Mouse (Mus musculus) brain, embryonic 14.5 days (tissue): ENCODE measurements around the gene Zc3h10.

Source experiments
- CTCF ChIP-seq: fragments of 200-500 bp; IDR thresholded peaks from 2 replicates; pipeline ENCODE4 v1.5.1; 2012; ENCODE audit warnings: inconsistent platforms, mild to moderate bottlenecking, moderate library complexity, borderline replicate concordance; ENCODE audit not compliant: insufficient read depth, insufficient read length; ENCODE audit errors: extremely low read depth
- POLR2A ChIP-seq: fragments of 200-500 bp; IDR thresholded peaks from 2 replicates; pipeline ENCODE4 v1.6.1; 2012; ENCODE audit warnings: mild to moderate bottlenecking, inconsistent platforms, borderline replicate concordance; ENCODE audit not compliant: poor library complexity, insufficient read depth, insufficient read length, severe bottlenecking; ENCODE audit errors: extremely low read depth

DNA sequence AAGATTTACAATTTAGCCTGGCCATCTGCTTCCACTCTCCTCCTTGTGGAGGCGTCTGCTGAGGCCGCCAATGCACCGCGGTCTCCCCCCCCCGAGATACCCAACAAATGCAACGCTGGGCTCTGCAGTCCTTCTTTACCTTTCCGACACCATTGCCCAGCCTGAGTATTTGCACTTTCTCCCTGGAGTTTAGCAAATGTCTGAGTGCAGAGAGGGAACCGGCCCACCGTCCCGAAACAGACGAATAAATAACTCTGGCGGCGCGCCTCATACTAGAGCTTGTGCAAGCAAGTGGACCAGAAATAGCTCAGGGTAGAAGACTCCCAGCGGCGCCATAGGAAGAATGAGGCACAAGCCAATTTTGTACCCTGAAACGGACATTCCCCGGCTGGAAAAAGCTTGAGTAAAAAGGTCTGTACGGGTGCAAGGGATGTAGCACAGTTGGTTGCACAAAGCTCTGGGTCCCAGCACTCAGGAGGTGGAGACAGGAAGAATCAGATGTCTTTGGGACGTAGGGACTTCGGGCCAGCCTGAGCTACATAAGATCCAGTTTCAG lies 48.4 kb downstream of the Zc3h10 start:
- TF ChIP-seq CTCF (no peak), POLR2A (no peak)
